Mouse (Mus musculus) 416B (cell line): ENCODE measurements around the gene Osbpl9.

Source experiments
- DNase-seq: peaks from one replicate; pipeline ENCODE4 v3.0.0; 2011; ENCODE audit warnings: low read depth

The Osbpl9 gene

GRCm38 (mm10) chr4:109201582-109202424, at the start of gene Osbpl9:
TSS of gene Osbpl9 (minus strand) at chr4:109202272.
- peak; percentile 97 for DNase-seq

GRCm38 (mm10) chr4:109251605-109252004, 49.5 kb upstream of the Osbpl9 start:
- DNase-seq = peak; percentile 60

GRCm38 (mm10) chr4:109245016-109245620, 43.0 kb upstream of the Osbpl9 start:
- DNase-seq = no peak

GRCm38 (mm10) chr4:109244506-109244905, 42.4 kb upstream of the Osbpl9 start:
- DNase-seq = no peak

- DNase-seq = peak; percentile 44
These were observed 39.9 kb upstream of the Osbpl9 start for GRCm38 (mm10) chr4:109241934-109242333.

- no peak for DNase-seq
These were observed 39.1 kb upstream of the Osbpl9 start for GRCm38 (mm10) chr4:109241221-109241620.

- DNase-seq = peak; percentile 72
These were observed 36.6 kb upstream of the Osbpl9 start for GRCm38 (mm10) chr4:109238428-109239268.

GRCm38 (mm10) chr4:109236186-109236879, 34.3 kb upstream of the Osbpl9 start:
- no peak for DNase-seq

- no peak for DNase-seq
These were observed 32.8 kb upstream of the Osbpl9 start for GRCm38 (mm10) chr4:109234806-109235350.

- DNase-seq = no peak
These were observed 32.1 kb upstream of the Osbpl9 start, which contains the start of gene Calr4 for GRCm38 (mm10) chr4:109234185-109234584. TSS of gene Calr4 (plus strand) at chr4:109234485.

- no peak for DNase-seq
These were observed 27.8 kb upstream of the Osbpl9 start for GRCm38 (mm10) chr4:109229766-109230279.

- no peak for DNase-seq
These were observed 24.0 kb upstream of the Osbpl9 start for GRCm38 (mm10) chr4:109226071-109226470.

GRCm38 (mm10) chr4:109225606-109226005, 23.5 kb upstream of the Osbpl9 start:
- no peak for DNase-seq

- no peak for DNase-seq
These were observed 22.9 kb upstream of the Osbpl9 start for GRCm38 (mm10) chr4:109224762-109225552.

- DNase-seq = peak; percentile 16
These were observed 19.9 kb upstream of the Osbpl9 start for GRCm38 (mm10) chr4:109222001-109222400.

GRCm38 (mm10) chr4:109220441-109220940, 18.4 kb upstream of the Osbpl9 start:
- DNase-seq = no peak

GRCm38 (mm10) chr4:109218008-109218407, 15.9 kb upstream of the Osbpl9 start:
- DNase-seq = no peak

GRCm38 (mm10) chr4:109213986-109214385, 11.9 kb upstream of the Osbpl9 start:
- DNase-seq = peak; percentile 87

- no peak for DNase-seq
These were observed 8.8 kb upstream of the Osbpl9 start for GRCm38 (mm10) chr4:109210881-109211280.

- DNase-seq = no peak
These were observed 8.2 kb upstream of the Osbpl9 start for GRCm38 (mm10) chr4:109210253-109210652.
